Mouse (Mus musculus): ENCODE results near the gene Trim59. TPM values are rescaled to one million over a fixed set of nuclear protein-coding genes. Genes with fewer than 3 reads are reported as not detected.
A peak's percentile ranks its signal among the peaks of the same experiment; 100 is the strongest.
"Not testable (repeated sequence)": the region's sequence is repeated elsewhere in the genome, so short reads cannot be mapped to it uniquely, and the experiment has no call there.

The Trim59 gene
- 10 to 100 TPM; 11.6 to 14.3 TPM for total RNA-seq (2021)

GRCm38 (mm10) chr3:69044645-69045399 is at the start of gene Trim59:
Gene Trim59 (minus strand): TSS chr3:69044755.
- DNase-seq: peak; percentile 88

- no peak for DNase-seq
These were observed 19.4 kb upstream of the Trim59 start for GRCm38 (mm10) chr3:69064005-69064404.

GRCm38 (mm10) chr3:69062764-69063163 is 18.2 kb upstream of the Trim59 start:
- no peak for DNase-seq

- DNase-seq: no peak
These were observed 16.1 kb upstream of the Trim59 start for GRCm38 (mm10) chr3:69060672-69061071.

- no peak for DNase-seq
These were observed 11.3 kb upstream of the Trim59 start for GRCm38 (mm10) chr3:69055871-69056270.

DNA sequence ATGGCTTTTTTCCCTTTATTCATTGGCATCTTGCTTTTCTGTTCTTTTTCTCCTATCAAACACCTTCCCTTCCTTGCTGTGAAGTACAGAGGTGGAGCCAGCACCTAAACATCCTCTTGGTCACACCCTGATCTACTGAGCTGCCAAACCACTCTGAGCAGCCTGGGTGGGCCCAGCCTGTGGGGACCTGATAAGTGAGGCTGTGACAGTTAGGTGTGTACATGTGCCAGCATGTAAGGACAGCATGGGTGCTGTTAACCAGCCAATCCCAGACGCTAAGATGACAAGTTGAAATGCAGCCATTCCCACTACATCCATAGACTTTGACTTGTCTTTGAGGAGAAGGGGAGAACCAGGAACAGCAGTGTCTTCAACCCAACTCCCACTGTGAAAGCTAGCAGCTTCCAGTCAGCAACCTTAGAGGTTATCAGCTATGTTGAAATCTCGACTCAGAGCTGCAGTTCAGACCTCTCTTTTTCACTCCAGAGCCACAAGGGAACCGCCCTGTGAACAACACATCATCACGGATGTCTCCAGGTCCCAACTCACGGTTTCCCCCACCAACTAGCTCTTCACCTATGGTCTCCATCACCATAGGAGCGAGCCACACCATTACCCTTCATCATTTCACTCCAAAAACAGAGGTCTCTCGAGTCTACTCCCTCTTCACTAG is 10.3 kb upstream of the Trim59 start:
- no peak for DNase-seq

GRCm38 (mm10) chr3:69051894-69052293 is 7.3 kb upstream of the Trim59 start:
- no peak for DNase-seq

- DNase-seq: no peak
These were observed 4.5 kb upstream of the Trim59 start for GRCm38 (mm10) chr3:69049011-69049410.

GRCm38 (mm10) chr3:69047684-69048083 is 3.1 kb upstream of the Trim59 start:
- no peak for DNase-seq

DNA sequence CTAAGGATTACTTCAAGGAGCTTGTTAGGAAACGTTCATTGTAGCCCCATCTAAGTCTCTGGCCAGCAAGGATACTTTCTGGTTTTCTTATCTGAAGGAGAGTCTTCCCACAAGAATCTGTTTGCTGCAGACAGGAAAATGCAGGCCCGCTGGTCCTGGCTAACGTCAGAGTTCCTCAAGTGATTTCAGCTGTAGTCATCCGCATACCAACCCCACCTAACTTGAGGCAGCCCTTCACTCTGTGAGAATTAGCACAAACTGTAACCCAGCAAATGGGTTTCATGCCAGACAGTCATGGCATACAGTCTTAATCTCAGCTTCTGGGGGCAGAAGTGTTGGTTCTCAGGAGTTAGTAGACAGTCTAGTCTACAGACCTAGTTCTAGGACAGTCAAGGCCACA is 2.0 kb upstream of the Trim59 start:
- DNase-seq: no peak

DNA sequence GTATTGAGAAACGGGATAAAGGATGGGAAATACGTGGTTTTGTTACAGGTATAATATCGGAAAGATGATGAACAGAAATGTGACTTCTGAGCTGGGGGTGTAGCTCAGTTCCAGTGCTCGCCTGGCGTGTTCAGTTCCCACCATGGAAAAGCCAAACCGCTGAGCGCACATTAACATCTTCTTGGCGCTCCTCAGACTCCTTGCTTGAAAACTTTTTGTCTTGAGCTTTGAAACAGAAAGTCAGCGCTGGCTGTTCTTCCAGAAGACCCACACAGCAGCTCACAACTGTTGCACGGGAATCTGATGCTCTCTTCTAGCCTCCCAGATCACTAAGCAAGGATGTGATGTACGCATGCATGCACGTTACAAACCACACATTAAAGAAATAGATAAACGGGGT is 1.2 kb upstream of the Trim59 start:
- no peak for DNase-seq

- DNase-seq: no peak
These were observed 797 bp upstream of the Trim59 start for GRCm38 (mm10) chr3:69045400-69045703.

GRCm38 (mm10) chr3:69044167-69044591 is 376 bp downstream of the Trim59 start:
- no peak for DNase-seq

DNA sequence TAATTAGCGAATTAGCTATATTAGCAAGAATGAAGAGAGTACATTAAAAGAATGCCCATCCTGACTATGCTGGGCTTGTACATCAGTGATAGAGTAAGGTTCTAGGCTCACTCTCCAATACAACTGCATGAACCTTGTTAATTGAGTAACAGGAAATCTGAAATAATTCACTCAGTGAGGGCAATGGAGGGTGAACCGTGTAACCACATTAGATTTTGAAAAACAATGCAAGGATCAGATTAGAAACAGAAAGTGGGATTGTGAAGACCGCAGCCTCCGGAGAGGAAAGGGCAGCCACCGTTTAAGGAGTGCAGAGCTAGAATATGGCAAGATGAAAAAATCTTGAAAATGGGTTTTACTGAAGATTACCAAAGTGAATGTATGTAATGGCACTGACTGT is 3.3 kb downstream of the Trim59 start:
- no peak for DNase-seq

GRCm38 (mm10) chr3:69040105-69040504 is 4.5 kb downstream of the Trim59 start:
- DNase-seq: no peak

DNA sequence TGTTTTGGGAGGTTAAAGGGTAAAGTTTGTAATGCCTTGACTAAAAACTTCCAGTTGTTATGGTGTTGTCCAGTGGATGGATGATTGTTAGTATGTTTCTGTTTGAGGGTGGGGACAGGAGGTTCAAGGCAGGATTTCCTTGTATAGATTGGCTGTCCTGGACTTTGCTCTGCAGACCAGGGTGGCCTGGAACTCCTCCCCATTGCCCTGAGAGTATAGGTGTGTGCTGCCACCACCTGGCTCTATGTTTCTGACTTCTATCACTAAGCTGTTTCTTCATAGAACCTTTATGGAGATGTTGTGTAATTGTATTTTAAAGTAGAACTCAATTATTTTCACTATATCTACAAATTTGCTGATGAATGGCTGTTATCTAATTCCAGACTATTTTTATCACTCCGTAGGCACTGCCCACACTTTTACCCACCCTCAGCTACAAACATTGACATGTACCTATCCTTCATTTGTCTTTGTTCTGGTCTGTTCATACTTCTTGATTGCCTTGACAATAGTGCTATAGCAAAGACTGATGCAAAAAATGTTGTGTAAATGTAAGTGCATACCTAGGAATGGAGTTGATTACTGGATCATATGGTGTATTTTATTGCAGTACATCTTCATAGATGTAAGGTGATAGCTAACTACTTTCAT is 18.3 kb downstream of the Trim59 start:
- DNase-seq: no peak

- no peak for DNase-seq
These were observed 23.8 kb downstream of the Trim59 start for GRCm38 (mm10) chr3:69020764-69021163.

- no peak for DNase-seq
These were observed 24.3 kb downstream of the Trim59 start for GRCm38 (mm10) chr3:69020285-69020684.

DNA sequence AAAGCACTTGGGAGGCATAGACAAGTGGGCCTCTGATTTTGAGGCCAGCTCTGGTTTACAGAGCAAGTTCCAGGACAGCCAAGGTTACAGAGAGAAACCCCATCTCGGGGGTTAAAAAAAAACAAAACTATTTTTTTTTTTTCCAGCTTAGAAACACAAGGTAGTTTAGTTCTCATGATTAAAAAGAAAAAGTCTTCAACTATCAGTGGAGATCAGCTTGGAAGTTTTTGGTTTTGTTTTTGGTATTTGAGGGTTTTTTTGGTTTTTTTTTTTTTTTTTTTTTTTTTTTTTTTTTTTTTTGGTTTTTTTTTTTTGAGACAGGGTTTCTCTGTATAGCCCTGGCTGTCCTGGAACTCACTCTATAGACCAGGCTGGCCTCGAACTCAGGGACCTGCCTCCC is 25.9 kb downstream of the Trim59 start:
- not testable (repeated sequence) for DNase-seq

DNA sequence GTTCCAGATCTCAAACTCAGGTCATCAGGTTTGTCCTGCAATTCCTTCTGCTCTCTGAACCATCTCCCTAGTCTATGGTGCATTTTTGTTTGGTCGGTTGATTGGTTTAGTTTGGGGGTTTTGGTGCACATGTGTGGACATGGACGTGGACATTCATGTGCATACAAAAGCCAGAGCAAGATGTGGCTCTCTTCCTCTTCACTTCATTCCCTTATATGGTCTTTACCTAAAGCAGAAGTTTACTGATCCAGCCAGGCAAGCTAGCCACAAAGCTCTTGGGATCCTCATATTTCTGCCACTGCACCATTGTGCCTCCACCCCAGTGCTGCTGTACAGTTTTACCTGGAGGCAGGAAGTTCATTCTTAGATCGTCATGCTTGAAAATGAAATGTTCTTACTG is 27.4 kb downstream of the Trim59 start:
- no peak for DNase-seq

DNA sequence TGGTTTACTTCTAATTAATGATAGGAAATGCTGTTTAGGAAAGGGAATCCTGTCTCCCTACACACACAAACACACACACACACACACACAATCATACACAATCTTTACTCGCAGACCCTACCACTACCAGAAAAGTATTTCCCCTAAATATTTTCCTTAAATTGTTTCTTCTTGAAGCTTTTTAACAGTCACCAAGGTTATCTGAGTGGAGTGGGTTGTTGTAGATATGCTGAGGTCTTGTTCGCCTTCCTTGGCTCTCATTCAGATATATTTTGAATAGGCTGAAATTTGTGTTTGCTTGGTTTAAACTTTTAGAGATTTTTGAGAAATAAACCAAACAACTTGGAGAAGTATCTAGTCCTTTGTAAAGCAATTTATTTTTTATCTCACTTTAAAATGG is 35.7 kb downstream of the Trim59 start:
- DNase-seq: no peak

DNA sequence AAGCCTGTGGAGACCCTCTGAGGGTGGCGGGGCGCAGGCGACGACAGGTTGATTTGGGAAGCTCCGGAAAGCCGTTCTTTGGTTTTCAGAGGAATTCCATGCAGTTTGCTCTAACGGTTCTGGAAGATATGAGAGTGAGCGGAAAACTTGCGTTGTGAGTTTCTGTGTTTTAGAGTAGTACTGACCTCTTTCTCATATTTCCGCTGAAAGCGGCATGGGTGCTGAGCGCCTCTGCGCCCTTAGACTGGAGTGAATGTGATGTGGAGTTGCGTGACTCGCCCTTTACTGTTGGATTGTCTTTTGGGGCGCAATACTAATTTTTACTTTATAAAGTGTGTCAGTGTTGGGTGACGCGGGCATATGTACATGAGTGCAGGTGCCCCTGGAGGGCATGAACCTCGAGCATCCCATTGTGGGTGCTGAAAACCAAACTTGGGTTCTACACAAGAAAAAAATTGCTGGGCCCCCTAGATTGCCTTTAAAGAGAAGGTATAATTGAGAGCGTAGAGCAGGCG is 38.3 kb downstream of the Trim59 start:
- no peak for DNase-seq
